Mouse (Mus musculus): ENCODE results near the gene Loxl1.

- TF ChIP-seq CTCF (IDR thresholded peaks at IDR 0.05; ENCODE audit: low read depth, low read length) = no peak
- no peak for TF ChIP-seq TAL1 (conservative IDR thresholded peaks at IDR 0.05; ENCODE audit: low read depth, low read length)
- no peak for TF ChIP-seq GATA1 (IDR thresholded peaks at IDR 0.05; ENCODE audit: borderline replicate concordance, low read length)
Measured at GRCm38 (mm10) chr9:58266571-58267011, 46.4 kb downstream of the Loxl1 start.
